Mouse (Mus musculus): ENCODE data around the gene Mrpl11.
"Not testable (repeated sequence)": the region's sequence is repeated elsewhere in the genome, so short reads cannot be mapped to it uniquely, and the experiment has no call there.

The Mrpl11 gene

GRCm38 (mm10) chr19:4961928-4962601, at the start of gene Mrpl11:
Gene Mrpl11 (plus strand): TSS chr19:4962147.
- DNase-seq: peak; percentile 87

- no peak for DNase-seq
Observed at GRCm38 (mm10) chr19:4915924-4916603, 45.9 kb upstream of the Mrpl11 start.

GRCm38 (mm10) chr19:4916827-4917226, 45.1 kb upstream of the Mrpl11 start:
- DNase-seq: no peak

GRCm38 (mm10) chr19:4919652-4920051, 42.3 kb upstream of the Mrpl11 start:
- DNase-seq: no peak

- DNase-seq: no peak
Observed at GRCm38 (mm10) chr19:4925121-4925860, 36.7 kb upstream of the Mrpl11 start.

GRCm38 (mm10) chr19:4927904-4928531, 33.9 kb upstream of the Mrpl11 start, which contains the start of gene Dpp3:
Gene Dpp3 (minus strand): TSS chr19:4928287.
- peak; percentile 98 for DNase-seq

- no peak for DNase-seq
Observed at GRCm38 (mm10) chr19:4928781-4929180, 33.2 kb upstream of the Mrpl11 start.

- no peak for DNase-seq
Observed at GRCm38 (mm10) chr19:4936896-4937295, 25.1 kb upstream of the Mrpl11 start.

- DNase-seq: no peak
Observed at GRCm38 (mm10) chr19:4937444-4938310, 24.3 kb upstream of the Mrpl11 start.

GRCm38 (mm10) chr19:4942551-4943252, 19.2 kb upstream of the Mrpl11 start, which contains the start of gene Peli3:
Gene Peli3 (minus strand): TSS chr19:4943127.
- peak; percentile 82 for DNase-seq

GRCm38 (mm10) chr19:4943253-4943588, 18.7 kb upstream of the Mrpl11 start:
- no peak for DNase-seq

GRCm38 (mm10) chr19:4945540-4945939, 16.4 kb upstream of the Mrpl11 start:
- DNase-seq: no peak

- DNase-seq: not testable (repeated sequence)
Observed at GRCm38 (mm10) chr19:4948641-4949040, 13.3 kb upstream of the Mrpl11 start.

GRCm38 (mm10) chr19:4968236-4968635, 6.3 kb downstream of the Mrpl11 start:
- no peak for DNase-seq

- no peak for DNase-seq
Observed at GRCm38 (mm10) chr19:4981767-4982166, 19.8 kb downstream of the Mrpl11 start.

- DNase-seq: no peak
Observed at GRCm38 (mm10) chr19:4989013-4989412, 27.1 kb downstream of the Mrpl11 start.

GRCm38 (mm10) chr19:4989434-4990255, 27.7 kb downstream of the Mrpl11 start:
- DNase-seq: peak; percentile 86

- no peak for DNase-seq
Observed at GRCm38 (mm10) chr19:4990256-4990625, 28.3 kb downstream of the Mrpl11 start, which contains the start of gene Npas4. Gene Npas4 (minus strand): TSS chr19:4990316.

- DNase-seq: peak; percentile 65
Observed at GRCm38 (mm10) chr19:4990716-4991115, 28.8 kb downstream of the Mrpl11 start.

GRCm38 (mm10) chr19:4992371-4992770, 30.4 kb downstream of the Mrpl11 start:
- no peak for DNase-seq

GRCm38 (mm10) chr19:4992904-4993303, 31.0 kb downstream of the Mrpl11 start:
- peak; percentile 85 for DNase-seq
